12 mouse cellular contexts compared by ENCODE assay signal in genomic region chr17:26974547-26974946, GRCm38 (mm10). TPM values are rescaled to one million over a fixed set of nuclear protein-coding genes. Genes with fewer than 3 reads are reported as not detected.
DNase-seq lines count a peak whose midpoint lies in the region; ATAC-seq and TF ChIP-seq lines count a peak whose summit lies in the region.
"Had no signal": no experiment of that assay in that cellular context is flagged by ENCODE, and none has a peak within 500 bp of the region (broad histone marks: within the 10 kb centered on the region; RNA-seq: fewer than 3 reads in every experiment).

No protein-coding gene starts in this region.

- H3K9ac ChIP-seq in kidney, postnatal 0 days (ENCODE audit: low read depth, low read length): no peak overlapping the region
- no peak overlapping the region for H3K9ac ChIP-seq in embryonic facial prominence, embryonic 12.5 days
- H3K9ac ChIP-seq in forebrain, embryonic 15.5 days (replicated peaks): no peak overlapping the region
- H3K9ac ChIP-seq in liver, embryonic 15.5 days: 0 out of 2 replicates have a peak overlapping the region, but pooled peaks have one; percentile 79

- no peaks in the 10 kb centered on the region for H3K27me3 ChIP-seq in kidney, postnatal 0 days (ENCODE audit: insufficient read depth, low read length)
- no peaks in the 10 kb centered on the region for H3K27me3 ChIP-seq in kidney, adult 2 months (replicated peaks; ENCODE audit: control insufficient read depth, insufficient read depth, low read length)
- no peaks in the 10 kb centered on the region for H3K27me3 ChIP-seq in embryonic facial prominence, embryonic 12.5 days
- H3K27me3 ChIP-seq in forebrain, embryonic 15.5 days: no peaks in the 10 kb centered on the region
- H3K27me3 ChIP-seq in liver, embryonic 15.5 days: no peaks in the 10 kb centered on the region

- no peak for TF ChIP-seq CTCF in kidney, postnatal 0 days (IDR thresholded peaks at IDR 0.05; ENCODE audit: low read depth)
- no peak for TF ChIP-seq CTCF in kidney, adult 2 months (conservative IDR thresholded peaks at IDR 0.05; ENCODE audit: insufficient read depth, insufficient read length, low read depth, low read length)

- H3K4me3 ChIP-seq in kidney, postnatal 0 days (replicated peaks; ENCODE audit: low read depth, low read length): 0 out of 2 replicates have a peak overlapping the region, but pooled peaks have one; percentile 80
- H3K4me3 ChIP-seq in kidney, adult 2 months (ENCODE audit: insufficient read depth, low read depth, low read length): no peak overlapping the region
- H3K4me3 ChIP-seq in embryonic facial prominence, embryonic 12.5 days: no peak overlapping the region
- no peak overlapping the region for H3K4me3 ChIP-seq in forebrain, embryonic 15.5 days
- H3K4me3 ChIP-seq in liver, embryonic 15.5 days (replicated peaks): no peak overlapping the region; the same call in 1 of the 2 replicates

- ATAC-seq in kidney, postnatal 0 days (replicated peaks; ENCODE audit: low FRiP score, low read depth): no peak
- no peak for ATAC-seq in embryonic facial prominence, embryonic 12.5 days (ENCODE audit: insufficient number of reproducible peaks, insufficient read depth, low FRiP score, low TSS enrichment)
- no peak for ATAC-seq in forebrain, embryonic 15.5 days (replicated peaks)
- ATAC-seq in liver, embryonic 15.5 days (ENCODE audit: insufficient read depth): no peak

- no peak overlapping the region for H3K27ac ChIP-seq in kidney, postnatal 0 days
- H3K27ac ChIP-seq in kidney, adult 2 months (ENCODE audit: insufficient read depth, low read depth, low read length): no peak overlapping the region
- H3K27ac ChIP-seq in embryonic facial prominence, embryonic 12.5 days: no peak overlapping the region
- no peak overlapping the region for H3K27ac ChIP-seq in forebrain, embryonic 15.5 days (replicated peaks)
- no peak overlapping the region for H3K27ac ChIP-seq in liver, embryonic 15.5 days (replicated peaks)

- H3K9me3 ChIP-seq in kidney, postnatal 0 days (replicated peaks; ENCODE audit: low read length): no peaks in the 10 kb centered on the region
- no peaks in the 10 kb centered on the region for H3K9me3 ChIP-seq in embryonic facial prominence, embryonic 12.5 days
- H3K9me3 ChIP-seq in forebrain, embryonic 15.5 days: no peaks in the 10 kb centered on the region
- H3K9me3 ChIP-seq in liver, embryonic 15.5 days (replicated peaks): no peaks in the 10 kb centered on the region

- H3K4me1 ChIP-seq in kidney, postnatal 0 days (replicated peaks; ENCODE audit: insufficient read depth, low read length): peaks cover 17% of the 10 kb centered on the region
- H3K4me1 ChIP-seq in kidney, adult 2 months (ENCODE audit: control insufficient read depth, insufficient read depth, low read length): peaks cover 6% of the 10 kb centered on the region; the same call in 1 of the 2 replicates
- peaks cover 28% of the 10 kb centered on the region for H3K4me1 ChIP-seq in embryonic facial prominence, embryonic 12.5 days
- peaks cover 62% of the 10 kb centered on the region for H3K4me1 ChIP-seq in forebrain, embryonic 15.5 days
- H3K4me1 ChIP-seq in liver, embryonic 15.5 days (replicated peaks): peaks cover 51% of the 10 kb centered on the region

- no peak for DNase-seq in kidney, postnatal 0 days (ENCODE audit: low spot score)
- no peak for DNase-seq in kidney, adult 2 months
- DNase-seq in gastrocnemius, postnatal 25 days: no peak
- no peak for DNase-seq in left cerebral cortex, adult 18-20 months (ENCODE audit: low spot score in 2 of 2)
- DNase-seq in thymus, postnatal 14 days: no peak
- DNase-seq: adrenal gland, adult 8-10 months; cerebellum, adult 11-12 months; heart, adult 18-20 months; lung, postnatal 14 days had no signal

- TF ChIP-seq POLR2A in kidney, adult 2 months (IDR thresholded peaks at IDR 0.05; ENCODE audit: low read depth, low read length): no peak

- WGBS in kidney, postnatal 0 days: 92% methylated on average over 15 of the region's 15 CpGs
- WGBS in kidney, adult 2 months: 89% methylated on average over 15 of the region's 15 CpGs
- 93% methylated on average over 15 of the region's 15 CpGs for WGBS in embryonic facial prominence, embryonic 12.5 days
- 95% methylated on average over 15 of the region's 15 CpGs for WGBS in forebrain, embryonic 15.5 days
- WGBS in liver, embryonic 15.5 days (ENCODE audit: insufficient replicate concordance): 84% methylated on average over 15 of the region's 15 CpGs

- H3K4me2 ChIP-seq in kidney, postnatal 0 days (ENCODE audit: low read length): no peak overlapping the region
- peak overlapping the region; percentile 97 for H3K4me2 ChIP-seq in embryonic facial prominence, embryonic 12.5 days (replicated peaks)
- peak overlapping the region; percentile 84; the same call in 1 of the 2 replicates for H3K4me2 ChIP-seq in forebrain, embryonic 15.5 days (replicated peaks)
- peak overlapping the region; percentile 98 for H3K4me2 ChIP-seq in liver, embryonic 15.5 days

- H3K36me3 ChIP-seq in kidney, postnatal 0 days (ENCODE audit: insufficient read depth, low read length): peaks cover 13% of the 10 kb centered on the region
- no peaks in the 10 kb centered on the region; the same call in 1 of the 2 replicates for H3K36me3 ChIP-seq in kidney, adult 2 months (ENCODE audit: control insufficient read depth, insufficient read depth, low read length)
- peaks cover 52% of the 10 kb centered on the region for H3K36me3 ChIP-seq in embryonic facial prominence, embryonic 12.5 days
- H3K36me3 ChIP-seq in forebrain, embryonic 15.5 days: peaks cover 54% of the 10 kb centered on the region
- peaks cover 38% of the 10 kb centered on the region for H3K36me3 ChIP-seq in liver, embryonic 15.5 days (replicated peaks)

RNA-seq across cellular contexts. Expression of gene Zbtb9, which starts 1.6 kb away (rescaled TPM):
- 11.1 and 12.1 TPM in 2 replicates for polyA plus RNA-seq in kidney, postnatal 0 days (2015; fragmentation: Nextera tagmentation; extraction: Ambion mirVana)
- 6.5 and 10.0 TPM in 2 replicates for polyA plus RNA-seq in kidney, adult 2 months (2012; rRNA removed)
- polyA plus RNA-seq in embryonic facial prominence, embryonic 12.5 days (2016; fragmentation: Nextera tagmentation; extraction: Ambion mirVana): 16.1 and 17.1 TPM in 2 replicates
- polyA plus RNA-seq in forebrain, embryonic 15.5 days (2015; fragmentation: Nextera tagmentation; extraction: Ambion mirVana): 15.8 and 17.2 TPM in 2 replicates
- polyA plus RNA-seq in liver, embryonic 15.5 days (2015; fragmentation: Nextera tagmentation; extraction: Ambion mirVana): 5.0 and 5.8 TPM in 2 replicates
- under 1 TPM; 0.43 to 0.92 TPM for total RNA-seq in gastrocnemius, postnatal 25 days (2021)
- total RNA-seq in left cerebral cortex, adult 18-20 months (2021): 10 to 100 TPM; 16.2 to 16.4 TPM

RNA-seq across cellular contexts. Expression of gene Syngap1, which starts 33.5 kb away (rescaled TPM):
- 0.78 and 0.99 TPM in 2 replicates for polyA plus RNA-seq in kidney, postnatal 0 days (2015; fragmentation: Nextera tagmentation; extraction: Ambion mirVana)
- polyA plus RNA-seq in kidney, adult 2 months (2012; rRNA removed): 14.8 and 16.8 TPM in 2 replicates
- polyA plus RNA-seq in embryonic facial prominence, embryonic 12.5 days (2016; fragmentation: Nextera tagmentation; extraction: Ambion mirVana): 2.5 and 4.0 TPM in 2 replicates
- polyA plus RNA-seq in forebrain, embryonic 15.5 days (2015; fragmentation: Nextera tagmentation; extraction: Ambion mirVana): 6.5 and 7.3 TPM in 2 replicates
- polyA plus RNA-seq in liver, embryonic 15.5 days (2015; fragmentation: Nextera tagmentation; extraction: Ambion mirVana): 0.21 and 0.28 TPM in 2 replicates
- total RNA-seq in gastrocnemius, postnatal 25 days (2021): 1 to 10 TPM; 2.7 to 4.7 TPM
- total RNA-seq in left cerebral cortex, adult 18-20 months (2021): 100 to 1,000 TPM; 348 to 362 TPM

RNA-seq across cellular contexts. Expression of gene Cuta, which starts 35.2 kb away (rescaled TPM):
- 226 and 227 TPM in 2 replicates for polyA plus RNA-seq in kidney, postnatal 0 days (2015; fragmentation: Nextera tagmentation; extraction: Ambion mirVana)
- 145 and 183 TPM in 2 replicates for polyA plus RNA-seq in kidney, adult 2 months (2012; rRNA removed)
- 172 and 174 TPM in 2 replicates for polyA plus RNA-seq in embryonic facial prominence, embryonic 12.5 days (2016; fragmentation: Nextera tagmentation; extraction: Ambion mirVana)
- polyA plus RNA-seq in forebrain, embryonic 15.5 days (2015; fragmentation: Nextera tagmentation; extraction: Ambion mirVana): 144 and 150 TPM in 2 replicates
- 85.9 and 86.7 TPM in 2 replicates for polyA plus RNA-seq in liver, embryonic 15.5 days (2015; fragmentation: Nextera tagmentation; extraction: Ambion mirVana)
- 10 to 100 TPM; 83.7 to 87.0 TPM for total RNA-seq in gastrocnemius, postnatal 25 days (2021)
- total RNA-seq in left cerebral cortex, adult 18-20 months (2021): 100 to 1,000 TPM in 1 of 2 experiments, 10 to 100 TPM in 1; 97.8 to 103 TPM

RNA-seq across cellular contexts. Expression of gene Phf1, which starts 41.7 kb away (rescaled TPM):
- polyA plus RNA-seq in kidney, postnatal 0 days (2015; fragmentation: Nextera tagmentation; extraction: Ambion mirVana): 8.8 and 9.8 TPM in 2 replicates
- 41.2 and 52.0 TPM in 2 replicates for polyA plus RNA-seq in kidney, adult 2 months (2012; rRNA removed)
- polyA plus RNA-seq in embryonic facial prominence, embryonic 12.5 days (2016; fragmentation: Nextera tagmentation; extraction: Ambion mirVana): 13.9 and 17.1 TPM in 2 replicates
- 17.2 and 18.3 TPM in 2 replicates for polyA plus RNA-seq in forebrain, embryonic 15.5 days (2015; fragmentation: Nextera tagmentation; extraction: Ambion mirVana)
- 1.8 and 2.6 TPM in 2 replicates for polyA plus RNA-seq in liver, embryonic 15.5 days (2015; fragmentation: Nextera tagmentation; extraction: Ambion mirVana)
- 1 to 10 TPM; 5.1 to 5.9 TPM for total RNA-seq in gastrocnemius, postnatal 25 days (2021)
- total RNA-seq in left cerebral cortex, adult 18-20 months (2021): 10 to 100 TPM; 39.5 to 46.7 TPM

RNA-seq across cellular contexts. Expression of gene Bak1, which starts 54.3 kb away (rescaled TPM):
- polyA plus RNA-seq in kidney, postnatal 0 days (2015; fragmentation: Nextera tagmentation; extraction: Ambion mirVana): 6.3 and 6.7 TPM in 2 replicates
- polyA plus RNA-seq in kidney, adult 2 months (2012; rRNA removed): 36.6 and 39.4 TPM in 2 replicates
- polyA plus RNA-seq in embryonic facial prominence, embryonic 12.5 days (2016; fragmentation: Nextera tagmentation; extraction: Ambion mirVana): 4.5 and 4.9 TPM in 2 replicates
- 2.3 and 2.7 TPM in 2 replicates for polyA plus RNA-seq in forebrain, embryonic 15.5 days (2015; fragmentation: Nextera tagmentation; extraction: Ambion mirVana)
- polyA plus RNA-seq in liver, embryonic 15.5 days (2015; fragmentation: Nextera tagmentation; extraction: Ambion mirVana): 2.0 and 2.1 TPM in 2 replicates
- total RNA-seq in gastrocnemius, postnatal 25 days (2021): 10 to 100 TPM; 16.9 to 21.0 TPM
- 10 to 100 TPM; 12.0 to 13.0 TPM for total RNA-seq in left cerebral cortex, adult 18-20 months (2021)
